Mouse (Mus musculus) midbrain, embryonic 11.5 days (tissue): ENCODE measurements around the gene Tlx3. TPM values are rescaled to one million over a fixed set of nuclear protein-coding genes. Genes with fewer than 3 reads are reported as not detected.

ENCODE experiments used
- polyA plus RNA-seq: library from polyadenylated mRNA; unstranded; fragments of >200 nt; fragmentation: Nextera tagmentation; extraction: Ambion mirVana; gene quantifications from 2 replicates; pipeline ENCODE4 v1.2.1, GENCODE M21; 2014

Tlx3 gene
- polyA plus RNA-seq, 1 experiment from 2014 or later = 2.9 TPM

Other genes with a start within 250 kb of the Tlx3 start
- 3.9 and 5.2 TPM in 2 replicates for gene Fgf18, start 56.2 kb downstream of the Tlx3 start, polyA plus RNA-seq
- 1,003 and 1,036 TPM in 2 replicates for gene Npm1, start 40.4 kb downstream of the Tlx3 start, polyA plus RNA-seq
- gene Gm12117, start 73.1 kb upstream of the Tlx3 start, polyA plus RNA-seq = 0.23 TPM in 1 of 2 replicates, not detected in the other